Mouse (Mus musculus): ENCODE measurements around the gene Cers6.

The Cers6 gene

DNA sequence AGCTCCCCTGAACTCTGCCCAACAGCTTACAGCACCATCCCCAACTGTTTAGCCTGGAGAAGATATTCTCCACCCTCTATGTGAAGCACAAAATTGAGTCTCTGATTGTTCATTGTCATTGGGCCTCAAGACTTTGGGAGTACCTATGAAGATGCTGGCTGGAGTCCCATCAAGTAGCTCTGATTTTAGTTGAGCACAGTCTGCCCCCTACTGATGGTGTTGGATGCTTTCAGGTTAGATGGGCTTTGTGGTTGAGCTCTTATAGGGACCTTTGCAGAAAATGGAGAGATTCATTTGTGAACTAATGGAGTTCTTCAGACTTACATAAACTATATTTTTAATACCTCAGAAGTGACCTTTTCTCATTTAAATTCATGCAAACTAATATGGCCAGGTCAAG is 200.1 kb downstream of the Cers6 start:
- peak; percentile 45 for DNase-seq (ENCODE audit: low read depth, low spot score)

DNA sequence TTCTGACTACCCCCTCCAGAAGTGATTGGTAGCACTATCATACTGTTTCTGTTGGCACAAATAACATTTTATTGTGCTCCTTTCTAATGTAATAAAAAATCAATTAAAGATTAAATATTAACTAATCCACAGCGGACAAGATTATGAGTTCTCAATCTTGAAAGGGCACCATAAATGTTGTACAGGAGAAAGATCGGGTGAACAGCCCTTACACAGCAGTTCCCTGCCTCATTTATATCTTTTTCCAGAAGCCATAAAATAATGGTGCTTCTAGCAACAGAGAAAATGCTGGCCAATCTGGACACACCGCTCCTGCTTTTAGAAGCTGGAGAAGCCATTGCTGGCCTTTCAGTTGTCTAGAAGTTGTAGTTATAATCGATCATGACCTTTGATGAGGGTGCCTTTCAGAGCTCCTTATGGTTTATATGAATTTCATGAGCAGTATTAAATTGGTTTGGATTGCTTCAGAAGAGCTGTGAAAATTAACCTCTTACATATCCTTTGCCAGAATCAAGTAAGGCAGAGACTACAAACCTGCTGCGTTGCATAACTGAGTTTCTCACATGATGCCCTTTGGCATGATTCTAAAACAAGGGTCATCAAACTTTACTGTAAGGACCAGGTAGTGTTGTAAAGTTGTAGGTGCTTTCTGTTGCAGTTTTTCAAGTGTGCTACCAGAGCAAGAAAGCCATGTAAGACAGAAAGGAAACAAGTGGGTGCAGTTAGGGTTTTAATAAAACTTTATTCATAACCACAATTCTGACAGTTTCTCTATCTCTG is 200.9 kb downstream of the Cers6 start:
- DNase-seq (ENCODE audit: low read depth, low spot score) = no peak

DNA sequence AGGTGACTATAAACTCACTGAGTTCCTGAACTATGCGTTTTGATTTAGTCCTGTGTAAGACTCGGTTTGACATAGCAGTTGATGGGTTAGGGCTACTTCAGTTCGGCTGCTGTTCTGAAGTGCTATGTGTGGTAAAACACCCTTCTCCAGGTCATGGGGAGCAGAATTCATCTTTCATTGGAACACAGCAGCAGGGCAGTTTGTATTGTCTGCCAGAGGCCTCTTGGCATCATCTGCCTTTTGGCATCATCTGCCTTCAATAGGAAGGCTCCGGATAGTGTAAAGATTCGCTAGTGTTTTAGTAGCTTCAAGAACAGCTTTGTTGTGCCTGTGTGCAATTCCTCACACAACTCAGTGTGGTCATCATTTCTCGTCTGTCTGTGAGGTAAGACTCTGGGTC is 203.5 kb downstream of the Cers6 start:
- no peak for DNase-seq (ENCODE audit: low read depth, low spot score)

DNA sequence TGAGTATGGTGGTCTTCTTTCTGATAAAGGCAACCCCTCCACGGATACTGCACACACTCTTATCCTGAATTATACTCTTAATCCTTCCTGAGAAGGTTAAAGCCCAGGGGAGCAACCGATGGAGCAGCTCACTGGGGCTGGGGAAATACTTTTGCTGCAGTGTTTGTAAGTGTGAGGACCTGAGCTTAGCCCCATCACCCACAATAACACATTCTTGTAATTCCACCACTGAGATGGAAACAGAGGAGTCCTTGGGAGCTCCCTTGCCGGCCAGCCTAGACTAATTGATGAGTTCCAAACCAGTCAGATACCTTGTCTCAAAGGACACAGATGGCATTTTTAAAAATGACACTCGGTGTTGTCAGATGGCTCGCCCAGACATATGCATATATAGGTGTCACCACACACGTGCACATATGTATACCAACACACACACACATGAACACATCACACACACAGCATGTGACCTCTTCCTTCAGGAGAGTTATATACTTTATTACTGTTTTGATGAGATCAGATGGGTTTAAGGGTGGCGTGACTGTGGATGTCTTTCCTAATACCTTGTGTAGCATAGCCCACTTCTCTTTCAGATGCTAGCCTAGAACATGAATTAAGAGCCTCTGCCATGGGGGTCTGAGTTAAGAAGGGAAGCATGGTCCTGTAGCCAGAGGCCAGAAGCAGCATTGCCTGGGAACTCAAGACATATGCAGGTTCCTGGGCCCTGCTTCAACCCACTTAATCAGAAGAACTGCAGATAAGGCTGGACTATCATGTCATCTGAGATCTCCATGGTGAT is 210.4 kb downstream of the Cers6 start:
- DNase-seq (ENCODE audit: low read depth, low spot score) = no peak

DNA sequence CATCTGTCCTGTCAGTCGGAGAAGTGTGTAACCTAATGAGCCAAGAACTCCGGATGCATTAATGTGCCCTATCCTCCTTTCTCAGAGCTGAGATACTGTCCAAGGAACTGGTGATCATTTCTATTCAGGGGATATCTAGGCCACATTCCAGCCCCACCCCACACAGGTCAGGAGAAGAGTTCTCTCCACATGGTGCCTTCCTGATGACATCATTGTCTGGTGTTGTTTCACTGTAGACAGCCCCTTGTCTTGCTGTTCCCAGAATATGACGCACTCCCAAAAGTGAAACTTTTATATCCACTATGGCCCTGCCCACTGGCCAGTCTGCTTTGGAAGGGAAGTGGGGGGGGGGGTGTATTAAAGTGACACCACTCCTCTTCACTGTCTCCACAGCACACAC is 215.9 kb downstream of the Cers6 start:
- DNase-seq (ENCODE audit: low read depth, low spot score) = no peak

DNA sequence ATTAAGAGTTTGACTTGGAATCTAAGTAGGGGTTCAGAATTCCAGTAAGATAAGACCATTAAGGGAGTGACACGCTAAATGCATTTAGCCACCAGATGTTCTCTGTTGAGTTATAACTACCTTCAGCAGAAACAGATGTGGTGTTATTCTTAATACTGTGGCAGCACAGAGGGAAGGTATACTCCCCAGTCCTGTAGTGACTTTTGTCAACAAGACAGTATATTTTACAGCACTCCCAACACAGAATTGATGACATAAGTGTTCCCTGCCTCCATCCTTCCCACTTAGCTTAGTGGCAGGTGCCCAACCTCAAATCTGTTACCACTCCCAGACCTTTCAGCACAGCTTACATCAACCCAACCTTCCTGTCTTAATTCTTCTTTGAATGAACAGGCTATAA is 219.5 kb downstream of the Cers6 start:
- no peak for DNase-seq (ENCODE audit: low read depth, low spot score)

DNA sequence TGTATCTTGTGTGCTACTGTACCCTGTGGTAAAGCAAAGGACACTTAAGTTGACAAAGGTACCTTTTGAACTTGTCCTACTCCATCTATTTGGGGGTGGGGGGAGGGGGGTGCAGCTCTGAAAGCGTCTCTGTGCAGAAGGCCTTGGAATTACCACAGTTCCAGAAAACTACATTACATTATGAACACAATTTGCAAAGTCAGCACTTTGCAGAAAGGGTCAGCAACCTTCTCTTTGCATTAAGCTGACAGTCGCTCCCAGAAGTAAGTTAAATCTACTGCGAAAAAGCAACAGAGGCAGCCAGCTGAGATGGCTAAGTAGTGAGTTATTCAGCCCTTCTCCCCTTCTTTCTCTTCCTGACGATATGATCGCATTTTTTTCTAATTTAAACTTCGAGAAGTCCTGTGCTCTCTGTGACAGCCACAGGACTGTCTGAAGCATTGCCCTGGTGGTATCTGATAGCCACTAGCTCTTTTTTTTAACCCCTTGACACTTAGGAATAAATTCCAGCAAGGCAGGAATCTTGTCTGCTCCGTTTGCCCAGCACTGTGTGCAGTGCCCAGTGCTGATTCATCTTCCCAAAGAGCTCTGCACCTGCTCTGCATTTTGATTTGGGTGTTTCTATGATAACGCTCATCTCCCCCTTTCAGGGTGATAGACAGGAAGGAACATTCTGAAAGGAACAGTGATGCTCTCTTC is 221.4 kb downstream of the Cers6 start:
- no peak for DNase-seq (ENCODE audit: low read depth, low spot score)

DNA sequence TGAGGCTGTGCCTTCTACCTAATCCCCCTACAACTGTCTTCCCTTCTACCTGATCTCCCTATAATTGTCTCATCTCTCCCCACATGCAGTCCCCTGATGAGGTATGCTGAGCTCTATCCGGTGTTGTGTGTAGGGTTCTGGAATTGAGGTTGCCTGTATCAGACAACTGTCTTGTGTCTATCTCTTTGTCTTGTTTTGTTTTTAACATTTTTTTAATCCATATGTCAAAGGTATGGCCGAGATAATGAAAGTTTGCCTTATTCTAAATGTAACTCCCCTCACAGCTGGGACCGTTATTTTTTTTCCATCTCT is 221.9 kb downstream of the Cers6 start:
- DNase-seq (ENCODE audit: low read depth, low spot score) = no peak

DNA sequence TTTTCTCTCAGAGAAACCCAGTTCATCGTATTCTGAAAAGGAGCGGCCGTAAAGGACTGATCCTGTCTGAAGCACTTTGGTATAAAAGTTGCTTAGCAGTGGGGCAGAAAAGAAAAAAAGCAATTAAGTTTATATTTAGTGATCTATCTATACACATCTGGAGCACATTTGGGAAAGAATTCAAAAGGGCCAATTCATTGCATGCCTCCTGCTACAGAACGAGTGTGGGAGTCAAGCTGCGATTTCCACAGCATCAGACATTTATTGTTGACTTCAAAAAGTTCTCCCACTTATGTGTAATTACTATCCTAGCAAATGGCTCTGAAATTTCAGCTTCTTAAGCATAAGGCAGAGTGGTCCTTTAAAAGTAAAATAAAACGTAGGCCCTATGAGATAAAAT is 223.2 kb downstream of the Cers6 start:
- no peak for DNase-seq (ENCODE audit: low read depth, low spot score)

DNA sequence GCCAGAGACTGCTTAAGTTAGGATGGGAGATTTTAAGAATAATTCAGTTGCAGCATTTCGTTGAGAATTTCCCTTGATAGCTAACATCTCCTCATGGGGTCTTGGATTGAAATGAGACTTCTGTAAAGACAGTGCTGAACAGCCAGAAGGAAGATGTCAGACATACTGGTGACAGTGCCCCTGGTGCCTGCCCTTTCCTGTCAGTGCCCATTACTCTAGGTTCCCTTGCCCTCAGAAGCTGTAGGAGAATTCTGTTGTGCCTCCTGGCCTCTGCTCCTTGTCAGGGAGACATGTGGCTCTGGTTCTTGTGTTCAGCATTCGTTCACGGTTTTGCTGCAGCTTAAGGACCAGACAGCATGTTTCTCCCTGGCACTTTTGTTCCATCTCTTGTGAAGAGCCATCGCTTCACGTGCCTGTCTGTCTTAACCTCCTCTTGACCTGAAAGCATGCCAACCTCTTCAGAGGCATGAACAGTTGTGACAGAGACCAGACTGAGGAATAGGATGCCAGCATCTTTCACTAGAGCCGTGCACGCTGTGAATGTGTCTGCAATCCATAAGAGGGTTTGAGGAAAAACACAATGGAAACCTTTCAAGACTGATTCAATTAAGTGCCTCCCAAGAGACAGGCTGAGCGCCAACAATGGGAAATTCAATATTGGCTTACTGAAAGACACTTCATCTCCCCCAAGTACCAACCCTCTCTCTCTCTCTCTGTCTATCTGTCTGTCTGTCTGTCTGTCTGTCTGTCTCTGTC is 225.4 kb downstream of the Cers6 start:
- no peak for DNase-seq (ENCODE audit: low read depth, low spot score)

DNA sequence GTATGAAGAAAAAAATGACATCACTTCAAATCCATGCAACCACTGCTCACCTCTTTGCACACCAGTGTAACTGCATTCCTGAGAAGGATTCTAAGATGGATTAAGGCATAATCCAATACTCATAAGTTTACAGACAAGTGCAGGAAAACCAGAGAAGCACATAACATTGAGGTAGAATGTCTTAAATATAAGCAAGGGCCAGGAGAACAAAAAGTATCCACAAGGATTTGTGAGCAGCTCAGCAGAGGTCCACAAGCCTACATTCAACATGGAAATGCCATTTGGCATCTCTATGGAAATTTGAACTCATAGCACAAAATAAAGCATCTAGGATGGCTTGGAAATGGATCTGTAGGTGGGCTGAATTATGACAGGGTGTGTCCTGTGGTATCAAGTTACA is 234.6 kb downstream of the Cers6 start:
- DNase-seq (ENCODE audit: low read depth, low spot score) = no peak

DNA sequence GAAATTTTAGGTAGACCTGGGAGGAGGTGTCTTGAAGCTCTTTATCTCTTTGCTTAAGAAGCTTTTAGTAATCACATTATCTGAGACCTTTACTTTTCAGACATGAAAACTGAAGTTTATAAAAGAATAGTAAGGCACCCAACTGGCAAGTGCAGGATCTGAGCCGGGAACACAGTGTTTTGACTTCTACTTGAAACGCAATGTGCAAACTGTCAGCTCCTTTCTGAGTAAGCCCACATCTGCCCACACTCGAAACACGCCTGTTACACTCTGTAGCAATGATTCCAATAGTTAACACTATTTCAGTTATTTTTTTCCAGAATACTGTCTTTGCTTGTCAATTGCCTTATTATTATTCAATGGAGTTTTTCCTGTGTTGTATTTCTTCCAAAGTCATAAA is 235.6 kb downstream of the Cers6 start:
- no peak for DNase-seq (ENCODE audit: low read depth, low spot score)

DNA sequence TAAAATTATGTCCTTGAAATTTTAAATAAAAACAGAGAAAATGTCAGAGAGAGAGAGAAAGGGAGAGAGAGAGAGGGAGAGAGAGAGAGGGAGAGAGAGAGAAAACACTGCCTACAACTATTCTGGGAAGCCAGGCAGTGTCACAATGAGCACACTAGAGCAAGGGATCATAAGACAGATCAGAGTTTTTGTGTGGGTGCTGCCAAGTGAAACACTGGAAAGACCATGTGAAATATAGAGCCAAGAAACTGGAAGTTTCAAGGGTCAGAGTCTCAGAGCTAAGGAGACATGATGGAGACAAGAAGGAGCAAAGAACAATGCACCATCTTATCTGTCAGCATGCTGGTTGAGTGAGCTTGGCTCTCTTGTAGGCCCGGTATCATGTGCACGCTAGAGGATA is 236.3 kb downstream of the Cers6 start:
- DNase-seq (ENCODE audit: low read depth, low spot score) = no peak

DNA sequence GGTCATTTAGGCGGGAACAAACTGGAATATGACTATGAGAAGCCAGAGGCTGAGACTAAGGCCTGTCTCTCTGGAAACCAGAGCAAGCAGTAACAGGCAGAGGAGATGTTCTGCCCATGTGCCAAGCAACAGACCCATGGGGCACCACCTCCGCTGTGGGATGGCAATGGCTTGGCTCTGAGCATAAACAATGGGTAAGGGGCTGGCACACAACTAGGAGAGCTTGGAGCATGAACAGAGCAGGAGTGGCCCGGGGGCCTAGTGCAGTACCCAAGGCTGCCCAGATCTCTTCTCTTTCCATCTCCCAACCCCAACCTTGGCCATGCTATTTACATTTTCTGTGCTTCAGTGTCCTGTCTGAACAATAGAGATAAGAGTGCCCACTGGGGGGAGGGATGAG is 237.5 kb downstream of the Cers6 start:
- no peak for DNase-seq (ENCODE audit: low read depth, low spot score)

DNA sequence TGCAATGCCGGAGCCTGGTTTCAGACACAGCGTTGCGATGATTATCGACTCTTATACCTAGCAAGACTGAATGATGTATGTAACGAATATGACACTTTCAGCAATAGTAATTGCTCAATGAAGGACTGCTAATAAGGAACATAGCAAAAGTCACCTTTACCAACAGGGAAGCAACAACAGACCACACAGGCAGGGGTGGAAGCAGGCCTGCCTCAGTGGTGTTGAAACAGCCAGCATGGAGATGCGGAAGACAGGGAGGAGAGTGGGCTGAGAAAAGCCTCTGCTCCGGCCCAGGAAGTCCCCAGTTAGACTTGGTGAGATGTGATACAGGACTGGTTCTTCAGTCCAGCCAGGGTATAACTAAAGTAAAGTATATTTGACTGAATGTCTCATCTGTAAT is 237.9 kb downstream of the Cers6 start:
- DNase-seq (ENCODE audit: low read depth, low spot score) = no peak

DNA sequence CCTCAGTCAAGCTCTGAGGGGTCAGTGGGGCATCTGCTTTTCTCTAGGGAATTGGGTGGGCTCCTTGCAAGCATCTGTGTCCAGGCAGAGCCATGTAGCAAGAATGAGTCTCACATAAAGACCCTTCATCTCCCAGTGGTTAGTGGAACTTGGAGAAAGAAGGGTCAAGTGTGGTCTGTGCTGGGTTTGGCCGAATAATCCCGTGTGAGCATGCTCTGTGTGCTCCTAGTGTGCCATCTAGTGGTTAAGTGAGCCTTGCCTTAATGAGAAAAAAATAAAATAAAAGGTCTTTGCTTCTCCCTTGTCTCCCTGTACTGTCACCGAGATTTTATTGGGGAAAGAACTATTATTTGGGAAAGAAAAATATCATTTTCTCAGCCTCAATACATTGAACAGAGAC is 239.5 kb downstream of the Cers6 start:
- DNase-seq (ENCODE audit: low read depth, low spot score) = peak; percentile 45

DNA sequence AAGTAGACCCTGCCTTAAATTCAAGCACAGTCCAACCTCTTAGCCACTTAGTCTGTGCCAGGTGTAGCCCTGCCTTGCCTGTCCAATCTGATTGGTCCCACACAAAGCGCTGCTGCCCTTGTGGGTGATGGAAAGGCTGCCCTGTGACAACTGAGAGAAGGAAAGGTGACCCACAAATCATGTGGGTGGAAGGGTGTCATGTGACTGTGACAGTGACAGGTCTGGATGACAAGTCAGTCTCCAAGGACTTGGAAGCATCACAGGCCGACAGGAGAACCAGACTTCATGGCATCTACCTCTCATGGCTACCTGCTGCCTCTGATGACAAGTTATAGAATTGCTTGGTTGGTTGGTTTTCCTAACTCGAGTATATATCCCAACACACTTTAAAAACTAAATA is 242.3 kb downstream of the Cers6 start:
- DNase-seq (ENCODE audit: low read depth, low spot score) = no peak

DNA sequence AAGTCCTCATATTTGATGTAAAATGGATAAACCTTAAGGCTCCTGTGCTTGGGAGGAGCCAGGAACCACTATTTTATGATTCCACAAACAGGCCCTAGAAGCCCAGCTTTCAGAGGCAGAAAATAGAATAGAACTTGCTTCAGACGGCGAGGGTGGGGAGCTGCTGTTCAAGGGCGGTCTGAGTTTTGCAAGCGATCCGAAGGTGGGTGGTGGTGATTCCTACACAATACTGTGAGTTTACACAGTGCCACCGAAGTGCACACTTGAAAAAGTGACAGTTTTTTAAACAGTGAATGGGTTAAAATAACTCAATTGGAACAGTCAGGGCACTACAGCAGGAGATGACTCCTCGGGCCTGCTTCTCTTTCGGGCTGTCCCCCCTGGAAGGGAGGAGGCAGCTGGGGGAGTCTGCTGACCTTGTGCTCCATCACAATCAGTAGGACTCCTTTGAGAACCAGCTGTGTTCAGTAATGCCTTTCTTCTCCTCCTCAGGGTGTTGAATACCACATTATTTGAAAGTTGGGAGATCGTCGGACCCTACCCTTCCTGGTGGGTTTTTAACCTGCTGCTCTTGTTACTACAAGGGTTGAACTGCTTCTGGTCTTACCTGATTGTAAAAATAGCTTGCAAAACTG is 243.4 kb downstream of the Cers6 start:
- no peak for DNase-seq (ENCODE audit: low read depth, low spot score)

DNA sequence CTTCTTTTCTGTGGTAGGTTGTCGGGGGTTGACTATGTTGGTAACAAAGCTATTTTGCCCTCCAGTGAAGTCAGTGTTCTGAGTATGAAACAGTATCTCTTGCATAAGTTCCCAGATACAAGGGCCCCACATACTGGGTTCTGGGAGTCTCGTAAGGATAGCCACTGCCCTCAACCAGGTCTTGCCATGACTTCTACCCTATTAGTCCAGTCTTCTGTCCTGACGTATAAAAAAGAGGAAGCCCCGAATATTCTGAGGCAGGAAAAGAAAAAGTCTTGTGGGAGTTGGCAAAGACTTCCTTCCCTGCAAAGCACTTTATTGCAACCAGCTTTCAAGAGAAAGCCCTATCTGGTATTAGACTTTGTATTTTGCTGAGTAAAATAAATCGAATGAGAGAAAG is 248.0 kb downstream of the Cers6 start:
- no peak for DNase-seq (ENCODE audit: low read depth, low spot score)

DNA sequence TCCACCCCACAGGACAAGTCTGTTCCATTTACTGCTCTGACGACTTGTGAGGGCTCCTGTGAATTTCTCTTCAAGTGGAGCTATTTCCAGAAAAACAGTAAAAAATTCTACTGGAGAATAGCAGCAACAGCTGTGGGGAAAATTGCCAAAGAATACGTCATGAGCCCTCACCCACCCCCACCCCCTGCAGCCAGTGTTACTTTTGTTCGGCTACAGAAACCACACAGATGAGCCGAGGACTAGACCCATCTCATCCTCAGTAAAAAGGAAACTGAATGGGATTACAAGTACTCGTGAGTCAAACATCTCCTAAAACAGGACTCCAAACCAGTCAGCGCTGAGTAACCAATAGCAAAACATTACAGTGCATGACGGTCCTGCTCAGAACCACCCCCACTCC is 248.5 kb downstream of the Cers6 start:
- DNase-seq (ENCODE audit: low read depth, low spot score) = no peak

DNA sequence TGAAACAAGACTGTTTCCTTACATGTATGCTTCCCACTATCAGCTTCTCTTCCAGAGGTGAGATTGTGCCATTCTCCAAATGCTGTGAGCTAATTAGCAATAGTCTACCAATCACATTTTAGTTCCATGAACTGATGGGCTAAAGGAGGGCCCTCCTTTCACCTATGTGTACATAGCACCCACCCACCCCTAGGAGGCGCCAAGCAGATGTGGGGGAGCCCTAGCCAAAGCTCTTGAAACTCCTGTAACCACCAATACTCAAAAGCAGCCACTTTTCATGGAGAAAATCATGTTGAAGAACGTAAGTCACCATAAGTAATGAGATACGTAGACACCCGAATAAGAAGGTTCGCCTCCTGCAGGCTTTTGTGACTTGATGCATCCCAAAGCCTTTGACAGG is 251.4 kb downstream of the Cers6 start:
- no peak for DNase-seq (ENCODE audit: low read depth, low spot score)

All from A20 (cell line).